Mouse (Mus musculus) neural tube, embryonic 15.5 days (tissue): ENCODE results near the gene Tagln2. TPM values are rescaled to one million over a fixed set of nuclear protein-coding genes. Genes with fewer than 3 reads are reported as not detected.

Experiments used
- ATAC-seq: fragments of 200-750 bp; cut with Nextera tagmentation; 2 replicates; pipeline ENCODE4 v1.8.0; 2017; ENCODE audit warnings: mild to moderate bottlenecking, moderate TSS enrichment, moderate library complexity; ENCODE audit not compliant: low FRiP score
- H3K27ac ChIP-seq: fragments of 300-500 bp; sonication (generic); replicated peaks from 2 replicates; pipeline ENCODE4 v1.5.1; 2015; ENCODE audit warnings: mild to moderate bottlenecking, inconsistent platforms
- H3K27me3 ChIP-seq: fragments of 300-500 bp; sonication (generic); replicated peaks from 2 replicates; pipeline ENCODE4 v1.6.1; 2015; ENCODE audit warnings: inconsistent platforms
- H3K36me3 ChIP-seq: fragments of 300-500 bp; sonication (generic); 2 replicates; pipeline ENCODE4 v1.6.1; 2015; ENCODE audit warnings: inconsistent platforms
- H3K4me1 ChIP-seq: fragments of 300-500 bp; sonication (generic); 2 replicates; pipeline ENCODE4 v1.6.1; 2015; ENCODE audit warnings: inconsistent platforms
- H3K4me2 ChIP-seq: fragments of 300-500 bp; sonication (generic); 2 replicates; pipeline ENCODE4 v1.6.1; 2015; ENCODE audit warnings: inconsistent platforms, mild to moderate bottlenecking, moderate library complexity
- H3K4me3 ChIP-seq: fragments of 300-500 bp; sonication (generic); replicated peaks from 2 replicates; pipeline ENCODE4 v1.5.1; 2015; ENCODE audit warnings: mild to moderate bottlenecking, inconsistent platforms
- H3K9ac ChIP-seq: fragments of 300-500 bp; sonication (generic); replicated peaks from 2 replicates; pipeline ENCODE4 v1.6.1; 2015; ENCODE audit warnings: mild to moderate bottlenecking, inconsistent platforms
- H3K9me3 ChIP-seq: fragments of 300-500 bp; sonication (generic); replicated peaks from 2 replicates; pipeline ENCODE4 v1.6.1; 2016; ENCODE audit warnings: inconsistent platforms
- WGBS: fragments of 180-500 bp; shearing (Covaris S2); methylation state at CpG from one replicate; pipeline ENCODE4 v1.1.7; 2015; ENCODE audit warnings: mixed read lengths; 5-methylcytosine and 5-hydroxymethylcytosine counted together
- polyA plus RNA-seq: library from polyadenylated mRNA; unstranded; fragments of >200 nt; fragmentation: Nextera tagmentation; extraction: Ambion mirVana; gene quantifications from 2 replicates; pipeline ENCODE4 v1.2.1, GENCODE M21; 2015

Tagln2 gene
- polyA plus RNA-seq, 1 experiment from 2014 or later: 140 TPM

DNA sequence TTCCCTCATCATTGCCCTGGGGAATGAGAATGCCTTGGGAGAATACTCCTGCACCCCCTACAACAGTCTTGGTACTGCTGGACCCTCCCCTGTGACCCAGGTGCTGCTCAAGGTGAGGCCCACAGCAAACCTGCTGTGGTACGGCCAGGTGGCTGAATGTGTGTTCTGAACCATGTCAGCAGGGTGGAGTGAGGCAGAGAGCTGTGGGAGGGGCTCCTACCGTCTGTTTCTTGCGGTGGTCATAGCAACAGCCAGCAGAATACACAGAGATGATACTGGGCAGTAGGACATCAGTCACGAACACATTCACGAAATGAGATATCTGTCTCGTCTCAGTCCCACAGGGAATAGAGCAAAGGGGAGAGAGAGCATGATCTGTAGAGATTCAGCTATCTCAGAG lies 6.3 kb upstream of the Tagln2 start:
- Histone ChIP-seq H3K27ac (no peak overlapping the region), H3K4me1 (peaks cover 4% of the 10 kb centered on the region), H3K4me3 (no peak overlapping the region), H3K4me2 (no peak overlapping the region), H3K9me3 (no peaks in the 10 kb centered on the region), H3K9ac (no peak overlapping the region), H3K36me3 (peaks cover 24% of the 10 kb centered on the region), H3K27me3 (peaks cover 14% of the 10 kb centered on the region; the same call in 1 of the 2 replicates)
- no peak for ATAC-seq
- 69% methylated on average over 6 of the region's 6 CpGs for WGBS

DNA sequence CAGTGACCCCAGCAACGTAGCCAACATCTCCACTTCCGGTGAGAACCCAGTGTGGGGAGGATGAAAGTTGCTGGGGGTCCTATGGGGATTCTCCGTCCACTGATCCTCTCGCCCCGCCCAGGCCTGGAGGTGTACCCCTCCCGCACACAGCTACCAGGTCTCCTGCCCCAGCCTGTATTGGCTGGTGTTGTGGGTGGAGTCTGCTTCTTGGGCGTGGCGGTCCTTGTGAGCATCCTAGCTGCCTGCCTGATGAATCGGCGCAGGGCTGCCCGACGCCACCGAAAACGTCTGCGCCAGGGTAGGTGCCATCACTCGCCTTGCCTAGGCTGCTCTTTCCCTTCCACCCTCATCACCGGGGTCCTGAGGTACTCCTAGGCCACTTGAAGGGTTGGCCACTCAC lies 3.8 kb upstream of the Tagln2 start:
- 86% methylated on average over 17 of the region's 17 CpGs for WGBS
- H3K9me3 ChIP-seq: no peaks in the 10 kb centered on the region
- no peak overlapping the region for H3K4me3 ChIP-seq
- H3K9ac ChIP-seq: no peak overlapping the region
- peaks cover 30% of the 10 kb centered on the region for H3K27me3 ChIP-seq
- H3K4me1 ChIP-seq: peaks cover 16% of the 10 kb centered on the region
- no peak for ATAC-seq
- no peak overlapping the region for H3K27ac ChIP-seq
- peaks cover 27% of the 10 kb centered on the region for H3K36me3 ChIP-seq
- no peak overlapping the region for H3K4me2 ChIP-seq

DNA sequence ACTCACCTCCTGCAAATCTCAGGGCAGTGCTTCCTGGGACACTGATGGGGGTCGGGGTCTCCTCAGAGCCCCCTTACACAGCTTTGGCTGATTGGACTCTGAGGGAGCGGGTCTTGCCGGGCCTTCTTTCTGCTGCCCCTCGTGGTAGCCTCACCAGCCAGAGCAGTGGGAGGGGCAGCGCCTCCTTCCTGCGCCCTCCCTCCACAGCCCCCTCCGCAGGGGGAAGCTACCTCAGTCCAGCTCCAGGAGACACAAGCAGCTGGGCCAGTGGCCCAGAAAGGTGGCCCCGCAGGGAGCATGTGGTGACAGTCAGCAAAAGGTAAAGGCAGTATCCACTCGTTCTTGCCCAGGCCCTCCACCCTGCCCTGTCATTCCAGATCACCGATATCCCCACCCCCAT lies 2.4 kb upstream of the Tagln2 start:
- ATAC-seq: no peak
- no peak overlapping the region for H3K9ac ChIP-seq
- no peak overlapping the region for H3K4me3 ChIP-seq
- peaks cover 37% of the 10 kb centered on the region for H3K27me3 ChIP-seq
- WGBS: 86% methylated on average over 9 of the region's 10 CpGs
- H3K4me1 ChIP-seq: peaks cover 29% of the 10 kb centered on the region
- H3K36me3 ChIP-seq: peaks cover 18% of the 10 kb centered on the region
- no peaks in the 10 kb centered on the region for H3K9me3 ChIP-seq
- no peak overlapping the region for H3K27ac ChIP-seq
- H3K4me2 ChIP-seq: no peak overlapping the region

DNA sequence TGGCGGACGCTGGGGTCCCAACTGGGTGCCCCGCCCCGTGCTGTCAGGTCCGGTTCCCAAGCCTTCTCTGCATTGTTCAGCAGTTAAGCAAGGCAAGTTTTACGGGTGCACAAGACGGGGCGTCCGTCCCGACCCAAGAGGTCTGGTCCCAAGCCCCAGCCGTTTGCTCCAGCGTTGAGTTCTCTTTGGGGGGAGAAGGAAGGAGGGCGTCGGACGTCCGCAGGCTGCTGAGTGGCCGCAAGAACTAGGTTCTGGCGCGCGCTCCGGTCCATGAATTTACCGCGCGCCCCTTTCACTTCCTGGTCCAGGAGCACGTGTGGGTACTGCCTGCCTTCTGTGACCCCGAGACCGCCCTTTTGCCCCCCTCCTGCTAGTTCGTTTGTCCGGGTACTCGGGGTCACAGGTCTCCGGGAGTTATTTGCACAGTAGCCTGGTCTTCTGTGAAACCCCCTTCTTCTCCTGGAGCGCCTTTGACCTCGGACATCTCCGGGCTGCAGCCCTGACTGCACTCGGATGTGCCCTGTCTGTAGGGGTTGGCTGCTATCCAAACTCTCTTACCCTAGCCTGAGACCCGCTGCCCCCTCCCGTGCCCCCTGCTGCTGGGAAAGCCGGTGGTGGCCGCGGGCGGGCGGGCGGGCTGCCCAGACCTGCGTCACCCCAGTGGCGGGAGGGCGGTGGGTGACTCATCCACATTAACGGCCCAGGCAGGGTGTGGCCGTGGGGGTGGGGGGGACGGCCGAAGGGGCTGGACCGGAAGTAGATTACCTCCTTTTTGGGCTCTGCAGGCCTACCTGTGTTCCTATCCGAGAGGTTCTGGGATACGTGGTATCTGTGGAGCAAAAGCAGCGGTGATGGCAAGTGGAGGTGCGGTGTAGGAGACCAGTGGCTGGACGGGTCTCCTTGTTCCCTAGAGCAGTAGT lies 864 bp downstream of the Tagln2 start:
- 1% methylated on average over 55 of the region's 56 CpGs for WGBS
- Histone ChIP-seq H3K27ac (peak overlapping the region; percentile 71), H3K27me3 (peaks cover 37% of the 10 kb centered on the region), H3K4me2 (peak overlapping the region; percentile 57), H3K4me1 (peaks cover 55% of the 10 kb centered on the region), H3K9me3 (no peaks in the 10 kb centered on the region), H3K4me3 (peak overlapping the region; percentile 43), H3K9ac (peak overlapping the region; percentile 42), H3K36me3 (peaks cover 18% of the 10 kb centered on the region)
- ATAC-seq: peak; percentile 7; the same call in 1 of the 2 replicates

DNA sequence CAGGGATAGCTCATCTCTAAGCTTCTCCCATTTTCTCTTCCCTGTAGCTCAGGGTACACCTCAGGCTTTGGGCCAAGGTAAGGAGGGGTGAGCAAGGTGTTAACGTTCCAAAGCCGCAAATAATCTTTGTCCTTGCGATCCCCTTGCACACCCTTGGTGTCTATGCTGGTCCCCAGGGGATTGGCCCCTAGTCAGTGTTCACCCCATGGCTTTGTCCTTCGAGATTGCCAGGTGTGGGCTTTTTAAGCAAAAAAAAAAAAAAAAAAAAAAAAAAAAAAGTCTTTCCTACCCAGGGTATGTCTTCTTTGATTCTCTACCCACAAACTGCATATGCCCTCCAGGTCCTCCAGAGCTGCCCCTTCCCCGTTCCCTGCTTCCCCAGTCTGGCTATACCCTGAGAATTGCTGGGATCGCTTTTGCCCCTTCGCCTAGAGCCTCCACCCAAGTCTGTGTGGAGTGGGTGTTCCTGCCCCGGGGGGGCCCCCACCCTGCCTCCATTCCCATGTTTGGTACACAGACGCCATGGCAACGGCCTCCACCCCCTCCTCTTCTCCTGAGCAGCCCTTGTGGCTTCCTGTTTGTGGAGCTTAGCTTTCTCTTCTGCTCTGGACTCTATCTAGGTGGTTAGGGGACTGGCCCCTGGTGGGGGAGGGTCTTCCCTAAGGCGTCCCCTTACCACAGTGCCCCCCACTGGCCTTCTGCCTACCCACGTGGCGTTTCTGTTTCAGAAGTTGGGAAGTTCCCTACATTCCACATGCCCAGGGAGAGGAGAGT lies 1.7 kb downstream of the Tagln2 start:
- Histone ChIP-seq H3K9ac (0 out of 2 replicates have a peak overlapping the region, but pooled peaks have one; percentile 42), H3K27ac (peak overlapping the region; percentile 71)

DNA sequence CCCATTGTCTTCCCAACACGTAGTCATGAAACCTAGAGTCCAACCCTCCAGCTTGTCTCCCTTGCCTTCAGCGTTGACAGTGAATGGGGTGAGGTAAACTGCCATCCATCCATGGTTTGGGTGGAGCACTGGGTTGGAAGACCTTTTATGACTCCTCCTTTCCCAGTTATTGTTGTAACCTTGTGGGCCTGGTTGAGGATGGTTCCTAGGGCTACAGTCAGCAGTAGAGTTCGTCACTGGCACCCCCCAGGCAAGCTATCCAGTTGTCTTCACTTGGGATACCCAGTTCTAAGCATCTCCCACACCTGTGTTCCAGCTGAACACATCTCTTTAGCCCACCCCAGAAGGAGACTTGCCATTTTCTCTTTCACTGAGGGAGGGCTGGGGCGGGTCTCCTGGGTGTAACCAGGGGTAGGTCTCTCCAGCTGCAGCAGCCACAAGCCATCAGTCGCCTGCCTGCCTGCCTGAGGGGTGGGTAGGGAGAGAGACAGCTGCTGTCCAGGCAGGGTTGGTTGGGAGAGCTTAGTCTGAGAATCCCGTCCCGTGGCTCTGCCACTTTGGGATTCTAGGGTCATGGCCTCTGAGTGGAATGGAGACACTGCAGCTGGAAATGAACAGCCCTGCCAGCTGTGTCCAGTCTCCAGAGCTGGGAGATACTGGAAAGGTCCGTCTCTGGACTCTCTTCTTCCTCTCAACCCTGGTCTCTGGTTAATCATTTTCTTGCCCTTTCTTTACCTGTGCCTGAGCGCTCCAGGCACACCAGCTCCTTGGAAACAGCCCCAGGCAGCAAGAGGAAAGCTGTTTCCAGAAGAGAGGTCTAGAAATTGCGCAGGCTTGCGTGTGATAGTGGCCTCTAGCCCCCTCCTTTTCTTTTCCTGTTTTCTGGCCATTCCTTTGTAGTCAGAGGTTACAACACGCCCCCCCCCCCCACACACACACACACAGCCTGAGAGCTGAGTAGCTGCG lies 2.6 kb downstream of the Tagln2 start:
- peak overlapping the region; percentile 57 for H3K4me2 ChIP-seq
- no peaks in the 10 kb centered on the region for H3K9me3 ChIP-seq
- H3K36me3 ChIP-seq: peaks cover 5% of the 10 kb centered on the region
- H3K4me1 ChIP-seq: peaks cover 55% of the 10 kb centered on the region
- H3K27me3 ChIP-seq: peaks cover 31% of the 10 kb centered on the region
- ATAC-seq: no peak
- peak overlapping the region; percentile 15 for H3K4me3 ChIP-seq
- H3K27ac ChIP-seq: peak overlapping the region; percentile 67
- WGBS: 19% methylated on average over 13 of the region's 13 CpGs
- H3K9ac ChIP-seq: no peak overlapping the region

More for the DNA sequence above, 1.7 kb downstream of the Tagln2 start:
- peak; percentile 2; the same call in 1 of the 2 replicates for ATAC-seq
- Histone ChIP-seq H3K4me3 (peak overlapping the region; percentile 43), H3K27me3 (peaks cover 37% of the 10 kb centered on the region), H3K4me2 (peak overlapping the region; percentile 57), H3K36me3 (peaks cover 13% of the 10 kb centered on the region), H3K4me1 (peaks cover 55% of the 10 kb centered on the region), H3K9me3 (no peaks in the 10 kb centered on the region)
- 31% methylated on average over 13 of the region's 13 CpGs for WGBS

DNA sequence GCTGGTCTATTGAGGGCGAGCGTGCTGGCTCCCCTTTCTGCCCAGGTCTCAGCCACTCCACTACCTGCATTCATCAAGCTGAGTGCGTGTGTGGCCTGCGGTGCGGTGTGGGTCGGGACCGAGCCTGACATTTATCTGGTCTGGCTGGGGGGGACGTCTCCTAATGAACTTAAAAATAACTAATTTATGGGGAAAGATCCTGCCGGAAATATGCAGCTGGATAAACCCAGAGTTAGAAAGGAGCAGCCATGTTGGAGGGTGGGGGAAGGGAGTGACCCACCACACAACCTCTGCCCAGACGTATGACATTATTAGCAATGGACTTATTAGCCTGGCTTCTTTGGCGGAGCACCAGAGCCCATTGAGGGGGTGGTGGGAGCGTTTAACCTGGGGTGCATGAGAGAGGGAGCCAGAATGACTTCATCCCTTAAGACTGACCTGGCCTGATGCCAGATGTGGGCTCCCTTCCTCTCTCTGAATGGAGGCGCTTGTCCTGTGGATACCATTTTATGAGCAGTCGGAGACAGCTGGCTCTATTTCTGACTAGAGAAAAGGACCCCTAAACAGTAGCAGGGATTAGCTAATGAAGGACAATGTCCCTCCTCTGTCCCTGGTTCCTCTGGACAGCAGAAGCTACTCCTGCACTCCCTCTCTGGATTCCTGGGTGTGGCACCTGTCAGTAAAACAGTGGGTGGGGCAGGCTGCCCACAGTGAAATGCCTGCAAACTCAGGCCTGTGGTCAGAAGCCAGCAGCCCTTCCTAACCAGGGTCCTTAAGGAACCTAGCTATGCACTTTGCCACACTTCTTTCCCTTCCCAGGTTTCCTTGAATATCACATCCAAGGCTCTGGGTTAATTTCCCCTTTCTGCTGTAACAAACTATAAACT lies 3.5 kb downstream of the Tagln2 start:
- peak overlapping the region; percentile 15 for H3K4me3 ChIP-seq

DNA sequence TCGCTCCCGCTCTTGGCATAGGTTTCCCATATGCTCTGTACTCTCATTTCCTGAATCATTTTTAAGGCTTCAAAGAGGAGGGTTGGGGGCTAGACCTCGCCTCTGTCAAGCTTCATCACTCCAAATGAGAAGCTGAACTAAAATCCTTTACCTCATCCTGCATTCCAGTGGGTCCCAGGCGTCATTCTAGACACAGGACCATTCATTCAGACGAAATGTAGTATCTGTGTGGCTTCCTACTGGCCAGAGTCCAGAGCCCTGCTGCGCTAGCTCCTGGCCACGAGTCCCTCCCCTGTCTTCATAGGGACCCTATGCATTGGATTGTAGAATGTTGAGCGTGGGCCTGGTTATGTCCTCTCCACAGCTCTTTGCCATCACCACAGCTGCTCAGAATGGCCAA lies 4.9 kb downstream of the Tagln2 start:
- Histone ChIP-seq H3K4me2 (peak overlapping the region; percentile 17), H3K4me1 (peaks cover 54% of the 10 kb centered on the region), H3K4me3 (no peak overlapping the region), H3K27me3 (peaks cover 13% of the 10 kb centered on the region; the same call in 1 of the 2 replicates), H3K9me3 (no peaks in the 10 kb centered on the region), H3K27ac (peak overlapping the region; percentile 48; the same call in 1 of the 2 replicates), H3K9ac (no peak overlapping the region), H3K36me3 (no peaks in the 10 kb centered on the region)
- no peak for ATAC-seq
- 60% methylated on average over 8 of the region's 8 CpGs for WGBS

More for the DNA sequence above, 3.5 kb downstream of the Tagln2 start:
- H3K36me3 ChIP-seq: 0 out of 2 replicates have a peak, but pooled peaks cover 3% of the 10 kb centered on the region
- peak overlapping the region; percentile 67 for H3K27ac ChIP-seq
- peaks cover 58% of the 10 kb centered on the region for H3K4me1 ChIP-seq
- H3K27me3 ChIP-seq: peaks cover 23% of the 10 kb centered on the region
- peak overlapping the region; percentile 57 for H3K4me2 ChIP-seq
- ATAC-seq: no peak
- no peaks in the 10 kb centered on the region for H3K9me3 ChIP-seq
- H3K9ac ChIP-seq: no peak overlapping the region
- WGBS: 19% methylated on average over 14 of the region's 14 CpGs

DNA sequence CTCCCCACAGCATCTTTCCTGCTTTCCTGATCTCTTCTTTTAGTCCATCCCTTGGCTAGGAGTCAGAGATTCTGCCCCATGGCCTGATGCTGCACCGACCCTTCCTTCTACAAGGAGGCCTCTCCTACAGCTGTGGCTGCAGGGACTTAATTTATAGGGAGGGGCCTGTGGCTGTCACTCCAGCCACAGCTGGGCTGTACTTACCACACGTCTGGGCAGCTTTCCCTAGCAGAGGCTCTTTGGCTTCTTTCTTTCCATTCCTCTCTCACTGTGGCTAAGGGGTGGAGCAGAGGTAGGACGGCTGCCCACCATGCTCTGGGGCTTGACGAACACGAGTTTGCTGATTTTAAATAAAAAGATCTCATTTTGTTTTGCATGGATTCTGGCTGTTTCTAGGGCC lies 7.2 kb downstream of the Tagln2 start:
- Histone ChIP-seq H3K36me3 (no peaks in the 10 kb centered on the region), H3K27me3 (0 out of 2 replicates have a peak, but pooled peaks cover 2% of the 10 kb centered on the region), H3K27ac (no peak overlapping the region), H3K9me3 (no peaks in the 10 kb centered on the region), H3K4me2 (no peak overlapping the region), H3K4me1 (peaks cover 36% of the 10 kb centered on the region), H3K4me3 (no peak overlapping the region), H3K9ac (no peak overlapping the region)
- 65% methylated on average over 5 of the region's 5 CpGs for whole genome bisulfite sequencing
- ATAC-seq: no peak

DNA sequence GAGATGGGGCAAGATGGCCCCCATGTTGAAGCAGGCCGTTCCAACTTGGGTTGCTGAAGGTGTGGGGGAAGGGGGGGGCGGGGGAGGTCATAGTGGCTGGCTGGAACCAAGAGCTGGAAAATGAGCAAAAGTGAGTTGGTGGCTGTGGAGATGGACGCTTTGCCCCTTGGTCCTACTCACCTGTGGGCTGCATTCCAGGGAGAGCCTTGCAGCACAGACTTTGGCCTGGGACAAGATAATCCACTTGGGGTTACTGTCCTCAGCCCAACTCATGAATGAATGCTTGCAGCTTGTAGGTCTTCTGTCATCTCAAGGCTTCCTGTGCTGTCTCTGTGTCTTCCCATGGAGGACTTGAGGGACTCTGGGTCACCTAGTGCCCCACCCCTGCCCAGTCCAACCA lies 7.9 kb downstream of the Tagln2 start:
- 96% methylated on average over 3 of the region's 3 CpGs for WGBS
- no peaks in the 10 kb centered on the region for H3K9me3 ChIP-seq
- no peak overlapping the region for H3K4me2 ChIP-seq
- H3K4me3 ChIP-seq: no peak overlapping the region
- H3K36me3 ChIP-seq: no peaks in the 10 kb centered on the region
- ATAC-seq: no peak
- no peak overlapping the region for H3K9ac ChIP-seq
- H3K4me1 ChIP-seq: peaks cover 29% of the 10 kb centered on the region
- no peaks in the 10 kb centered on the region for H3K27me3 ChIP-seq
- no peak overlapping the region for H3K27ac ChIP-seq
